Mouse (Mus musculus): Measurements from ENCODE around the gene Tada2b.

Tada2b gene

GRCm38 (mm10) chr5:36484171-36484990 is at the start of gene Tada2b, which contains the start of gene Ccdc96:
Gene Tada2b (minus strand): TSS chr5:36484285.
Gene Ccdc96 (plus strand): TSS chr5:36484588.
- DNase-seq = peak; percentile 99

- peak; percentile 95 for DNase-seq
These were observed 46.2 kb upstream of the Tada2b start for GRCm38 (mm10) chr5:36530129-36530751.

- no peak for DNase-seq
These were observed 45.6 kb upstream of the Tada2b start for GRCm38 (mm10) chr5:36529698-36530097.

DNA sequence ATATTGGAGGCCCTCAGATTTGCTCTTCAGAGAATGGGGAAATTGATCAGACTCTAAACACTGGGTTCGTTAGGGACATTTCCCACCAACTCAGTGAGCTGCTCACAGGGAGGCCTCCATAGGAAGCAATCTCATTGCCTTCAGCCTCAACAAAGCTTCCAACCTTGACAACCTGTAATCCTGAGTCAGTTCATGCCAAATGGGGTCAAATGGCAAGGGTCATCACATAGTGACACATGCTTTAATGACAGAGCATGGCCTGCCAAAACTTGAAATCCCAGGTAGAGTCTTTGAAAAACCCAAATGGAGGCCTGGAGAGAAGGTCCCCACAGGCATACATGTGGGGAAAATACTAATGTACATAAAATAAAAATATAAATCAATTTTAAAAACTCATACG is 42.8 kb upstream of the Tada2b start:
- no peak for DNase-seq

GRCm38 (mm10) chr5:36526274-36526673 is 42.2 kb upstream of the Tada2b start:
- DNase-seq = no peak

GRCm38 (mm10) chr5:36525216-36525615 is 41.1 kb upstream of the Tada2b start:
- DNase-seq = no peak

DNA sequence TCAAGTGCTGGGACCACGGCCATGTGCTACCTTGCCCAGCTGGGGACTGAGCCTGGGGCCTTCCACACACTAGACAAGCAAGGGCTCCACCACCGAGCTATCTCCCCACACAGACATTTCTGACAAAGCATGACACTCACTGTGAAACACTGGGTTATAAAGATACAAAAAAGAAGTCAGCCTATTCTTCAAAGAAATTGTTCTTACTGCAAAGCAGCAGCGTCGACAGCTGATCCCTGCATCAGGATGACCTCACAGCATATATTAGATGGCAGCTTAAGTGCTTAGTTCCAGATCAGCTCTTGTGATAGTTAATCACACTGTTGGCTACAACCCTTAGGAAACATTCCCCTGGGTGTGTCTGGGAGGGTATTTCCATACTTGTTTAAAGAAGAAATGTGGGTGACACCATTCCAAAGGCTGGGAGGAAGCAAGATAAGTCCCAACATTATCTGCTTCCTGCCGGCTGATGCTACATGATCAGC is 39.2 kb upstream of the Tada2b start:
- DNase-seq = no peak

DNA sequence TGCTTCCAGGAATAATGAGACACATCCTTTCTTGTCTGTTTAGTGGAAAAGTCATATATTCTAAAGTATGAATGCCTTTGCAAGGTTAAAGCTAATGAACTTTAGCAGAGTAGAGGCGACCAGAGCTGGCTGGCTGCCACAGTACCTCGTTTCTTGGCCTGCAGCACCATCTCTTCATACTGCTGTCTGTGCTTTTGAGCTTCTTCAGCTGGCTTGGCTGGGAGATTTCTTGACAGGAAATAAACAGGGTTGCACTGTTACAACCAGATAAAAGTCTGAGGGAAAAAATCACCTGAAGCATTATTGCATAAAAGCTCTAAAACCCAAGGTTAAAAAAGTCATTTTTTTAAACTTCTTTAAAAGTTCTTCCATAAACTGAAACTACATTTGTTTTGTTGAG is 38.7 kb upstream of the Tada2b start:
- DNase-seq = no peak

- DNase-seq = no peak
These were observed 35.7 kb upstream of the Tada2b start for GRCm38 (mm10) chr5:36519751-36520150.

DNA sequence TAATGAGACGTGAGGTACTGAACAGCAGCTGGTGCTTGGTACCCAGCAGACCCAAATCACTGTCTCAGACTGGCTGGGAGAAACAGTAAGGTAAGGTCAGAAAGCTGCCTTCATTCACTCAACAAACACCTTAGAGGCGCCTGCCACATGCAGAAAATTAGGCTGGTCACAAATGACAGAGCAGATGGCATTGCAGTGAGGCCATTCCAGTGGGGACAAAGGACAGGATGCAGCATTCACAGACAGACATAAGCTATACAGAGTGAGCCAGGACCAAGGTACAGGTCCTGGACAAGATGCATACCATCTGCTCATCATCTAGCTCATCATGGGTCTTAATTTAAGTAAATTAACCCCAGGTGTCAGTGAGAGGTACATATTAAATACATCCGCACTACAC is 33.5 kb upstream of the Tada2b start:
- no peak for DNase-seq

DNA sequence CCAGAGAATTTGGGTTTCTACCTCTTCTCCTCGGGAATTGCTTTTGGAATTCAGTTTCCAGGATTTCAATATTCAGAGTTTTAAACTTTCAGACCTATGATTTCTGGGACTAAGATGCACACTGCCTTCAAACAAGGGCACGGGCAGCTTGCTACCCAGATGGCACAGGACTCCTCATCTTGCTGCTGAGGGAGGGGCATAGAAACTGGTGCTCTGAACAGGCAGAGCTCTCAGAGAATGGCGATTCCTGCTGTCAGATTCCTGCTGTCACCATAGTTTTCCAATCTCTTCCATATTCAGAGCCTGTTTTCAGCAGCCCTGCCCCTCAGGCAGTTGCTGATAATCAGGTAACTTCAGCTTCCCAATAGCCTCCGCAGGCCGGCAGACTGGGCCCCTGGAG is 31.5 kb upstream of the Tada2b start:
- DNase-seq = no peak

- no peak for DNase-seq
These were observed 31.0 kb upstream of the Tada2b start for GRCm38 (mm10) chr5:36515126-36515525.

DNA sequence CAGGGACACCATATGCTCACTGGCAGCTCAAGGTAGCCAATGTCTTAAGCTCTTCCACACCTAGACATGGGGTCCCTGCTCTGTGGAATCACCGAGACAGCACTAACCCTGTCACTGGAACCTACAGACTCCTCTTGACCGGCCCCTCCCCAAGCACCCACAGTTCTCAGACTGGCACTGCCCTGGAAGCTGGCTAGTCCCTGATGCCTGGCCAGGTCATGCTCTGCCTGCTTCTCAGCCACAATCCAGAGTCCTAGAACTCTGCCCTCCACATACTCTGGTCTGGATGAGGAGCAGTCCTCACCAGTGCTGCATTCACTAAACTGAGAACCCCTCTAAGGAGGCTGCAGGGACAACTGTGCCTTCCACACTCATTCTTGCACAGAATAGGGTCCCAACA is 26.9 kb upstream of the Tada2b start:
- no peak for DNase-seq

DNA sequence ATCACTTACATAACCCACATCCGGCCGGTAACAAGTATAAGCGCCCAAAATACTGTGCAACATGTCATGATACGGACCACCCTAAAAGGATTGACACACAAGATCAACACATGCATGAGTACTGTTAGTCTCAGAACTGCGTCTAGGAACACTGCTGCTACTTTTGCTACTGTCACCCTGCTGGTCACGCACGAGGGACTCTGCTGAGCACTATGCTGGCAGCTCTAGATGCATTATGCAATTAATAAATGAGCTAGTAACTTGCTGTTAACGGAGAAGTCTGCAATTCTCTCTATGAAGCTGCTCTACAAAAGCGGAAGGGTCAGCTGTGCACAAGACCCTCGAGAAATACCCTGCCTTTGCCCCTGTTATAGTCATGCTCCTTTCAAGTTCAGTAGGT is 24.3 kb upstream of the Tada2b start:
- no peak for DNase-seq

GRCm38 (mm10) chr5:36505643-36506042 is 21.6 kb upstream of the Tada2b start:
- no peak for DNase-seq

- DNase-seq = no peak
These were observed 21.1 kb upstream of the Tada2b start for GRCm38 (mm10) chr5:36505235-36505634.

DNA sequence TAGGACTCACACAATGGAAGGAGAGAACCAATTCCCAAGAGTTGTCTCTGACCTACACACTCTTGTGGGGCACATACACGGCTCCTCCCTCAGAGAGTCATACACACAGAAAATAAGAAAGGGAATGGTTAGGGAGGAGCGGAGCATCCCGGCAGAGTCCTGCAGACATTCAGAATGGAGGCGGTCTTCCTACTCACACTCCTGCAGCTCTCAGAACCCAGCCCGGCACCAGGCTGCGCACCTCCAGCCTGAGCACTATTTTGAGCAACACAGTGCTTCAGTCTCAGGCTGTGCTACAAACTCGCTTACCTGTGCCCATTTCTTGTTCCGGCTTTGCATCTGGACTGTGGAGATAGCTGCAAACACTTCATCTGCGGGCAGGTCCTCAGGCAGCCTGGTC is 10.6 kb upstream of the Tada2b start:
- DNase-seq = no peak

DNA sequence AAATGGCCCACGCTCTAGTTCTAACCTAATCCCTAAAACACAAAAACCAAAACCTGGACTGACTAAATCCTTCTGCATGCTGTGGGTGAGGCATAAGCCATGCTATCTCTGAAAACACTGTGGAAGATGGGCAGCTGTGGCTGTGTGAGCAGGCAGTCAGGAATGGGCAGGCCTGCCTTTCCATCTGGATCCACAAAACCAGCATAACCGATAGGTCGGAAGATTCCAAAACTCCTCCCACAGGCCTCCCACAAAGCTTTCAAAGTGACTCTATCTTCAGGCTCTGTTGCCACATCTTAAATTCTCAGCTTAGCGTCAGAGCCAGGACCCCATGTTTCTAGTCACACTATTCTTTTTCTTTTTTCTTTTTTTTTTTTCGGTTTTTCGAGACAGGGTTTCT is 9.8 kb upstream of the Tada2b start:
- no peak for DNase-seq

DNA sequence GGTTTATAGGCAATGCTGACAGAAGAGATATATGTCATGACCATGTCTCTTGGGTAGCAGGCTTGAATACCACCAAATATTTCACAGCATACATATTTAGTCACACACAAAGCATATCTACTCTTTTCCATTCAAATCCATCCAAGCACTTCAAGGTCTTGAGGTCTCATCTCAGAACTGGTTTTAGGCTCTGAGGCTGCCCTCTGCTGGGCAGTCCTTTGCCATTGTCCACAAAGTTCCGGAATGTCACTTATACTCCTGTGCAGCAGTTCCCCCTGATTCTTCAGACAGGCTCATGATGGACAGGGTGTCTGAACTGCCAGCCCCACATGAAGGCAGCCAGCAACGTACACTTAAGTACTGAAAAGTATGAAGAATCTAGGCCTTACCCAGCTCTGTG is 5.1 kb upstream of the Tada2b start:
- DNase-seq = peak; percentile 73

GRCm38 (mm10) chr5:36485306-36485705 is 1.2 kb upstream of the Tada2b start:
- no peak for DNase-seq

DNA sequence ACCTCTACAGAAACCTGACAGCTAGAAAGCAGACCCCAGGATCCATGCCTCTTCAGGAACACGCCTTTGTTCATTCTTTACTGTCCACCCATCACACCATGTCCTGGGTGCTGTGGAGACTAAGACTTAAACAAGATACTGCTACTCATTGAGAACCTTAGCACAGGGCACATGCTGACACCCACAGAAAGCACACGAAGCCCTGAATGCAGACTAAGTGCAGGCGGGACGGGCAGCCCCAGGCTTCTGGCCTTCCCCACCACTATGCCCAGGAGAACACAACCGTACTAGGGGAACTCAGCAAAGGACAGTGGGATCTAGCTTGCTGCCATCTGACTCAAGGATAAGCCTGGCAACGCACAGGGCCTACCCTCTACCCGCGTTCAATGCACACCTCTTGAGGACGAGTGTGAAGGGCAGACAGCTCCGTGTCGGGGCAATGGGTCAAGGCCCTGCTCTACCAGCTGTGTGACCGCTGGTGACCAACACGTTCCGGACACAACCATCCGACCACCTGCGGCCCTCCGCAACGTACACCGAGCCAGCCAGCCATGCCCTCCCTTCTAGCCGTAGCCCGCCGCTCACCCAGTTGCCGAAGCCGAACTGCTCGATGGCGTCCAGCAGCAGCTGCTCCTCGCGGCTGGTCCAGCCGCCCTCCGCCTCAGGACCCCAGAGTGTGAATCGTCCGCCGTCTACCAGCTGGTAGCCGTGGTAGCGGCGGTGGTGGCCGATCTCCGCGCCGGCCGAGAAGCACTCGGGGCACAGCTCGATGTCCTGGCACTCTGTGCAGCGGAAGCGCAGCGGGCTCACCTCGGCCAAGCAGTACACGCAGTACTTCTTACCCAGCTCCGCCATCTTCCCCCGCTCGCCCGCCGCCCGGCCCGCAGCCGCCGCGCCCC is 633 bp downstream of the Tada2b start:
- DNase-seq = no peak

- peak; percentile 41 for DNase-seq
These were observed 3.0 kb downstream of the Tada2b start for GRCm38 (mm10) chr5:36481114-36481513.

DNA sequence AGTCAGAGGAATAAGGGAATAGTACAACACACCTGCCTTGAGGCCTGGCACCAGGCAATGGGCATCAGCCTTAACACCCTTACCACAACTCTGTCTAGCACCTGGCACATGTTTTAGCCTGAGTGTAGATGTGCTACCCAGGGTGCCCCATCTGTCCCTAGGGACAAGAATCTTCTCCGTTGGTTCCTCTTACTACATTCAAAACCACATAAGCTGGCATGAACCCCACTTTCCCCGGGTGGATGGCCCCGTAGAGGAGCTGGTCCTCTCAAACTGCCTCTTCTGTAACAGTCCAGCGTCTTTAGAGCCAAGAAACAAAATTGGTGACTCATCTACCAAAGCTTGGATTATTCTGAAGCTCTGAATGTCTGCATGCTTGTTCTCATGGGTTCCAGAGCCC is 3.7 kb downstream of the Tada2b start:
- no peak for DNase-seq

Measured in retina, postnatal 1 day (tissue).